Mouse (Mus musculus) urinary bladder, adult 18-20 months (tissue): ENCODE data around the gene Tcerg1l.

ENCODE experiments used
- DNase-seq, 2 experiments: peaks; one replicate each; pipeline ENCODE4 v3.0.0; 2022; ENCODE audit warnings: low spot score in 2 of 2, mixed read lengths in 2 of 2

Tcerg1l gene

GRCm38 (mm10) chr7:138397485-138398181 is at the start of gene Tcerg1l:
Gene Tcerg1l, minus strand, starts transcription at chr7:138397730.
- DNase-seq, result peak in 1 of 2 experiments; percentile 2

GRCm38 (mm10) chr7:138442096-138442495 is 44.6 kb upstream of the Tcerg1l start:
- DNase-seq, result no peak

- no peak for DNase-seq
Measured at GRCm38 (mm10) chr7:138432541-138432940, 35.0 kb upstream of the Tcerg1l start.

- no peak for DNase-seq
Measured at GRCm38 (mm10) chr7:138431456-138431855, 33.9 kb upstream of the Tcerg1l start.

GRCm38 (mm10) chr7:138429916-138430315 is 32.4 kb upstream of the Tcerg1l start:
- DNase-seq, result no peak

- peak in 1 of 2 experiments; percentile 35 for DNase-seq
Measured at GRCm38 (mm10) chr7:138428826-138429225, 31.3 kb upstream of the Tcerg1l start.

- DNase-seq, result no peak
Measured at GRCm38 (mm10) chr7:138427441-138427840, 29.9 kb upstream of the Tcerg1l start.

- DNase-seq, result no peak
Measured at GRCm38 (mm10) chr7:138413496-138413895, 16.0 kb upstream of the Tcerg1l start.

GRCm38 (mm10) chr7:138401641-138402040 is 4.1 kb upstream of the Tcerg1l start:
- DNase-seq, result no peak

GRCm38 (mm10) chr7:138400506-138401272 is 3.2 kb upstream of the Tcerg1l start:
- no peak for DNase-seq

- DNase-seq, result peak; percentile 3 to 15
Measured at GRCm38 (mm10) chr7:138398182-138398793, 758 bp upstream of the Tcerg1l start.

- peak; percentile 11 to 35 for DNase-seq
Measured at GRCm38 (mm10) chr7:138396863-138397484, 556 bp downstream of the Tcerg1l start.

- DNase-seq, result no peak
Measured at GRCm38 (mm10) chr7:138396109-138396862, 1.2 kb downstream of the Tcerg1l start.

- no peak for DNase-seq
Measured at GRCm38 (mm10) chr7:138389941-138390340, 7.6 kb downstream of the Tcerg1l start.

- DNase-seq, result no peak
Measured at GRCm38 (mm10) chr7:138389071-138389470, 8.5 kb downstream of the Tcerg1l start.

- DNase-seq, result no peak
Measured at GRCm38 (mm10) chr7:138379221-138379620, 18.3 kb downstream of the Tcerg1l start.

GRCm38 (mm10) chr7:138378546-138378945 is 19.0 kb downstream of the Tcerg1l start:
- no peak for DNase-seq

GRCm38 (mm10) chr7:138375573-138375972 is 22.0 kb downstream of the Tcerg1l start:
- no peak for DNase-seq

- DNase-seq, result no peak
Measured at GRCm38 (mm10) chr7:138374376-138374775, 23.2 kb downstream of the Tcerg1l start.

- no peak for DNase-seq
Measured at GRCm38 (mm10) chr7:138373530-138373929, 24.0 kb downstream of the Tcerg1l start.

- no peak for DNase-seq
Measured at GRCm38 (mm10) chr7:138367570-138367969, 30.0 kb downstream of the Tcerg1l start.
